ENCODE assay signal across 22 mouse cellular contexts in the genomic region with DNA sequence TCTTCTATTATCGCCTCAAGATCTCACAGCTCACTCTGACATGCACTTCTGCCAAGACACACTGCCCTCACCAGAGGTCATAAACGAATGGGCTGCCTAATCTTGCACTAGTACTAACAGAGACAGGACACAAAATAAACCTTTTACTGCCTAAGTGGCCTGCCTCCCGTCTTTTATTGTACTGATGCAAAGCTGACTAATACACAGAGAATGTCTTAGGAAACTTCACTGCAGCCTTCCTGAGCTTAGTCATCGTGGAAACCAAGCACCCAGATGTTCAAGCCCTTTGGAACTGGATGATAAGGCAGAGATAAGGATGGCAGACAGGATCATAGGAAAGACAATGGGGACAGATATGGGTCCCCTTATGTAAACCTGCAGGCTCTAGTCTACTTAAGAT. TPM values are rescaled to one million over a fixed set of nuclear protein-coding genes. Genes with fewer than 3 reads are reported as not detected.
DNase-seq lines count a peak whose midpoint lies in the region; ATAC-seq and TF ChIP-seq lines count a peak whose summit lies in the region.
"Had no signal": no experiment of that assay in that cellular context is flagged by ENCODE, and none has a peak within 500 bp of the region (broad histone marks: within the 10 kb centered on the region; RNA-seq: fewer than 3 reads in every experiment).

No protein-coding gene starts in this region.

- H3K9me3 ChIP-seq in CH12.LX (replicated peaks; ENCODE audit: low read length) = no peaks in the 10 kb centered on the region
- H3K9me3 ChIP-seq in intestine, embryonic 15.5 days = no peaks in the 10 kb centered on the region
- H3K9me3 ChIP-seq: embryonic facial prominence, embryonic 12.5 days; forebrain, embryonic 12.5 days; heart, embryonic 10.5 days; heart, embryonic 15.5 days; hindbrain, embryonic 10.5 days had no signal

- DNase-seq in 3134 (ENCODE audit: extremely low read depth, insufficient read length, low spot score) (peak; percentile 65), CH12.LX (ENCODE audit: extremely low read depth) (no peak)
- no peak for DNase-seq in heart, postnatal 25 days (ENCODE audit: low spot score)
- no peak for DNase-seq in cerebellum, adult 2 months
- DNase-seq in natural killer cell, adult 2 months (ENCODE audit: low spot score in 2 of 2) = no peak
- DNase-seq: adrenal gland, adult 2 months; adrenal gland, postnatal 25 days; cerebellum, adult 8-10 months; cerebellum, postnatal 25 days; gastrocnemius, postnatal 10 days; heart, adult 18-20 months; heart, postnatal 14 days had no signal

- intact Hi-C loops in heart, postnatal 25 days (cut with DNase I) = no loop called here

- TF ChIP-seq RAD21 in CH12.LX (IDR thresholded peaks at IDR 0.05; ENCODE audit: low read depth, low read length) = no peak

- H3K4me2 ChIP-seq in CH12.LX (ENCODE audit: insufficient read depth, low read depth, poor library complexity, severe bottlenecking) (no peak overlapping the region), myocyte (ENCODE audit: low read depth) (peak overlapping the region; percentile 28)
- H3K4me2 ChIP-seq in intestine, embryonic 15.5 days (replicated peaks) = no peak overlapping the region
- H3K4me2 ChIP-seq: embryonic facial prominence, embryonic 12.5 days; forebrain, embryonic 12.5 days; heart, embryonic 15.5 days; hindbrain, embryonic 14.5 days had no signal

- in situ Hi-C loops in CH12.LX (cut with MboI; ENCODE audit: low pct_ligation_motif_present, low pct_unique_long_range_greater_than_20kb, low sequenced_read_pairs) = no loop called here

- H3ac ChIP-seq in myocyte (ENCODE audit: control insufficient read depth, insufficient read length) = no peak overlapping the region

- H3K36me3 ChIP-seq in CH12.LX (replicated peaks in 1 of 2; ENCODE audit: control insufficient read depth in 1 of 2, insufficient read depth in 1 of 2, low read length in 1 of 2) (no peaks in the 10 kb centered on the region), myocyte (ENCODE audit: control insufficient read depth, insufficient read depth) (no peaks in the 10 kb centered on the region)
- no peaks in the 10 kb centered on the region for H3K36me3 ChIP-seq in intestine, embryonic 15.5 days
- H3K36me3 ChIP-seq: embryonic facial prominence, embryonic 12.5 days; forebrain, embryonic 12.5 days; heart, embryonic 10.5 days; heart, embryonic 15.5 days; hindbrain, embryonic 10.5 days had no signal

- TF ChIP-seq POLR2A in CH12.LX (IDR thresholded peaks at IDR 0.05; ENCODE audit: low read depth, low read length) (no peak), myocyte (IDR thresholded peaks at IDR 0.05; ENCODE audit: insufficient read length, low read depth) (no peak)
- TF ChIP-seq POLR2A in cerebellum, adult 2 months (IDR thresholded peaks at IDR 0.05; ENCODE audit: borderline replicate concordance, insufficient read depth, low read length) = no peak

- no peak overlapping the region for H3K4me3 ChIP-seq in CH12.LX (replicated peaks in 1 of 3; ENCODE audit: low read depth in 2 of 3, low read length in 2 of 3, poor library complexity in 1 of 3)
- H3K4me3 ChIP-seq in intestine, embryonic 15.5 days (replicated peaks) = no peak overlapping the region
- H3K4me3 ChIP-seq in myocyte = no peak overlapping the region
- H3K4me3 ChIP-seq in cerebellum, adult 2 months (replicated peaks; ENCODE audit: insufficient read depth, low read depth, low read length) = no peak overlapping the region
- H3K4me3 ChIP-seq: embryonic facial prominence, embryonic 12.5 days; forebrain, embryonic 12.5 days; heart, embryonic 10.5 days; heart, embryonic 15.5 days; hindbrain, embryonic 10.5 days had no signal

- TF ChIP-seq CTCF in CH12.LX (conservative IDR thresholded peaks at IDR 0.05 in 1 of 2, IDR thresholded peaks at IDR 0.05 in 1 of 2; ENCODE audit: low read depth in 2 of 2, low read length in 2 of 2) = no peak
- TF ChIP-seq CTCF in cerebellum, adult 2 months (IDR thresholded peaks at IDR 0.05; ENCODE audit: borderline replicate concordance, insufficient read depth, low read depth, low read length) = no peak

- H3K4me1 ChIP-seq in CH12.LX (ENCODE audit: control insufficient read depth in 1 of 2, insufficient read depth in 2 of 2) = peaks cover 0 to 9% of the 10 kb centered on the region in 2 experiments; a peak in 2 of 4 replicates
- H3K4me1 ChIP-seq in intestine, embryonic 15.5 days (replicated peaks) = no peaks in the 10 kb centered on the region
- H3K4me1 ChIP-seq in cerebellum, adult 2 months (ENCODE audit: control insufficient read depth, insufficient read depth, low read length) = no peaks in the 10 kb centered on the region
- H3K4me1 ChIP-seq: embryonic facial prominence, embryonic 12.5 days; forebrain, embryonic 12.5 days; heart, embryonic 15.5 days; hindbrain, embryonic 10.5 days had no signal

- no peak overlapping the region for H3K27ac ChIP-seq in CH12.LX (ENCODE audit: insufficient read depth, low read depth)
- H3K27ac ChIP-seq in intestine, embryonic 15.5 days = no peak overlapping the region
- H3K27ac ChIP-seq in cerebellum, adult 2 months (ENCODE audit: insufficient read depth, low read length) = no peak overlapping the region
- H3K27ac ChIP-seq: embryonic facial prominence, embryonic 12.5 days; forebrain, embryonic 12.5 days; heart, embryonic 10.5 days; heart, embryonic 15.5 days; hindbrain, embryonic 10.5 days; hindbrain, embryonic 14.5 days had no signal

- peak; percentile 77 for ATAC-seq in intestine, embryonic 15.5 days
- ATAC-seq: CD4-positive, CD25-positive, alpha-beta regulatory T cell, adult 4 months; forebrain, embryonic 16.5 days had no signal

- no peaks in the 10 kb centered on the region for H3K27me3 ChIP-seq in CH12.LX (replicated peaks)
- H3K27me3 ChIP-seq in intestine, embryonic 15.5 days (replicated peaks) = no peaks in the 10 kb centered on the region
- no peaks in the 10 kb centered on the region for H3K27me3 ChIP-seq in myocyte (ENCODE audit: control insufficient read depth, insufficient read depth, insufficient read length)
- H3K27me3 ChIP-seq in cerebellum, adult 2 months (ENCODE audit: control insufficient read depth, insufficient read depth, low read length) = no peaks in the 10 kb centered on the region
- H3K27me3 ChIP-seq: embryonic facial prominence, embryonic 12.5 days; forebrain, embryonic 12.5 days; heart, embryonic 15.5 days had no signal

- no peak overlapping the region for H3K9ac ChIP-seq in CH12.LX (ENCODE audit: insufficient read depth, low read depth)
- H3K9ac ChIP-seq in intestine, embryonic 15.5 days = no peak overlapping the region
- H3K9ac ChIP-seq: embryonic facial prominence, embryonic 12.5 days; forebrain, embryonic 12.5 days; heart, embryonic 15.5 days; hindbrain, embryonic 14.5 days had no signal

- TF ChIP-seq EP300 in CH12.LX (IDR thresholded peaks at IDR 0.05; ENCODE audit: low read length) = peak; percentile 51; the same call in 1 of the 2 replicates

- dilution Hi-C loops in CH12.LX (cut with MboI; ENCODE audit: extremely low pct_ligation_motif_present, extremely low pct_unique_long_range_greater_than_20kb, low sequenced_read_pairs) = no loop called here

- no peaks in the 10 kb centered on the region for H3K79me2 ChIP-seq in CH12.LX (replicated peaks; ENCODE audit: control insufficient read depth, extremely low read depth, insufficient read depth, poor library complexity, severe bottlenecking)
- no peaks in the 10 kb centered on the region for H3K79me2 ChIP-seq in myocyte (ENCODE audit: control insufficient read depth, insufficient read depth)

- 9% methylated on average over 4 of the region's 4 CpGs for WGBS in intestine, embryonic 15.5 days
- 75% methylated on average over 4 of the region's 4 CpGs for WGBS in cerebellum, adult 2 months

TF ChIP-seq in CH12.LX, 34 proteins besides CTCF, POLR2A, EP300 and RAD21:
- TF ChIP-seq JUND (conservative IDR thresholded peaks at IDR 0.05; ENCODE audit: low read depth, low read length) = peak; percentile 6; the same call in 1 of the 2 replicates
- no peak for TF ChIP-seq NELFE (IDR thresholded peaks at IDR 0.05; ENCODE audit: low read depth, low read length)

TF ChIP-seq in myocyte, 11 proteins besides CTCF, POLR2A, EP300 and RAD21:
- TF ChIP-seq CEBPB (IDR thresholded peaks at IDR 0.05; ENCODE audit: insufficient read depth, poor library complexity, severe bottlenecking) (peak; percentile 62; the same call in 1 of the 2 replicates), MYOG (IDR thresholded peaks at IDR 0.05; ENCODE audit: control insufficient read depth in 1 of 3, insufficient read depth in 1 of 3, insufficient read length in 2 of 3, low read depth in 2 of 3) (no peak)

RNA-seq across cellular contexts. Expression of a gene that starts 57.3 kb away (rescaled TPM):
- total RNA-seq in CH12.LX (2012; rRNA removed) (17.0 and 20.6 TPM in 2 replicates), CH12.LX (2014; rRNA removed) (25.7 and 28.9 TPM in 2 replicates)
- polyA plus RNA-seq in CH12.LX (2012; ENCODE audit: insufficient read length, low read depth) (17.0 and 17.4 TPM in 2 replicates), myocyte (2012; fragmentation: generic; extraction: Trizol) (13.9 TPM)
- 23.6 and 27.0 TPM in 2 replicates for polyA plus RNA-seq in intestine, embryonic 15.5 days (2015; fragmentation: Nextera tagmentation; extraction: Ambion mirVana)
- total RNA-seq in heart, postnatal 25 days (2021) = 10 to 100 TPM; 70.4 to 74.0 TPM
- polyA plus RNA-seq in cerebellum, adult 2 months (2012; rRNA removed) = 11.5 and 12.3 TPM in 2 replicates
